Mouse (Mus musculus) monocyte, adult 2 months (primary cell): ENCODE measurements around the gene Shisal1.

Experiments used
- DNase-seq, 2 experiments: peaks; one replicate each; pipeline ENCODE4 v3.0.0; 2022; ENCODE audit warnings: low spot score in 2 of 2, low read depth in 1 of 2

Gene Shisal1

GRCm38 (mm10) chr15:84446997-84447396 is at the start of gene Shisal1:
Gene Shisal1, minus strand, starts transcription at chr15:84447097.
- DNase-seq: no peak

- DNase-seq: no peak
Observed at GRCm38 (mm10) chr15:84490486-84490885, 43.6 kb upstream of the Shisal1 start.

GRCm38 (mm10) chr15:84484255-84484654 is 37.4 kb upstream of the Shisal1 start:
- DNase-seq: no peak

DNA sequence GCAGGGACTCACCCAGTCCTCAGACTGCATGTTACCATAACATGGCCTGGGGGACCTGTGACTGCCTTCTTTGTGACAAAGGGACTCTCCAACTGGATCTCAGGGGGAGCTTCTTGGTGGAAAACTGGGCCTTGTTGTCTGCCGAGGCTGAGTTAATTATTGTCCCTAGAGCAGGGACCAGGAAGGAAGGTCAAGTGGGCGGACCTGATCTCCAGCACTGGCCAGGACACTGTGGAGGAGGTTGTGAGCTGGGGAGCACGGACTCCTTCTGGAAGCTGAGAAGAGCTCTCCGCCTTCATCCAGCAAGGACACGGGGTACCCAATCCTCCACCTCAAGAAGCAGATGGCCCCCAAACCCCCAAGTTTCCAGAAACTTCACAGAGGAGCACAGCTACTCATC is 36.7 kb upstream of the Shisal1 start:
- DNase-seq: no peak

DNA sequence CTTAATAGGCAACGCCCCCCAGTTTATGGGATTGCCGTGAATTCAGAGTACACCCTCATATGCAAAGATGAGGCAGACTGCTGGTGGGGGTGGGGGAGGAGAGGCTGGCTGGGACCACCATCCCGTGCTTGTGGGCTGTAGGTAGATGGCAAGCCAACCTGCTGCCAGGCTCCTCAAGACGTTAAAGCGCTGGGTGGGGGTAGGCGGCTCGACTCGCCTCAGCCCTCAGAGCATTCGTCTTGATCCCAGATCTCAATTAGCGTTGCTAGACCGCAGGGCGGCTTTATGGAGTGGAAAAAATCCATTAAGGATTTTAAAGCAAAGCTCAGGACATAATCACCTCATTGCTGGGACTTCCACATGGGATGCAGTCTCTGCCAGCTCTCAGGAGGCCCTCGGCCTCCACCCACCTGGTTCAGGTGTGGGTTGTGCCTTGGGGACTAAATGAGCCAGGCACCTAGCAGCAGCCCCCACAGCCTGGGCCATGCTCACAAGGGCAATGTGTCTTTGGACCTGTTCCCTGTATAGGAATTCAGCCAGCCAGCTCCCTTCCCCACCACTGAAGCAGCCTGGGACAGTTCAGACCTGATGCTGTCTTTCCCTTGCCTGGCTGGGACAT is 34.5 kb upstream of the Shisal1 start:
- DNase-seq: no peak

- DNase-seq: no peak
Observed at GRCm38 (mm10) chr15:84469391-84469790, 22.5 kb upstream of the Shisal1 start.

- DNase-seq: no peak
Observed at GRCm38 (mm10) chr15:84467761-84468160, 20.9 kb upstream of the Shisal1 start.

DNA sequence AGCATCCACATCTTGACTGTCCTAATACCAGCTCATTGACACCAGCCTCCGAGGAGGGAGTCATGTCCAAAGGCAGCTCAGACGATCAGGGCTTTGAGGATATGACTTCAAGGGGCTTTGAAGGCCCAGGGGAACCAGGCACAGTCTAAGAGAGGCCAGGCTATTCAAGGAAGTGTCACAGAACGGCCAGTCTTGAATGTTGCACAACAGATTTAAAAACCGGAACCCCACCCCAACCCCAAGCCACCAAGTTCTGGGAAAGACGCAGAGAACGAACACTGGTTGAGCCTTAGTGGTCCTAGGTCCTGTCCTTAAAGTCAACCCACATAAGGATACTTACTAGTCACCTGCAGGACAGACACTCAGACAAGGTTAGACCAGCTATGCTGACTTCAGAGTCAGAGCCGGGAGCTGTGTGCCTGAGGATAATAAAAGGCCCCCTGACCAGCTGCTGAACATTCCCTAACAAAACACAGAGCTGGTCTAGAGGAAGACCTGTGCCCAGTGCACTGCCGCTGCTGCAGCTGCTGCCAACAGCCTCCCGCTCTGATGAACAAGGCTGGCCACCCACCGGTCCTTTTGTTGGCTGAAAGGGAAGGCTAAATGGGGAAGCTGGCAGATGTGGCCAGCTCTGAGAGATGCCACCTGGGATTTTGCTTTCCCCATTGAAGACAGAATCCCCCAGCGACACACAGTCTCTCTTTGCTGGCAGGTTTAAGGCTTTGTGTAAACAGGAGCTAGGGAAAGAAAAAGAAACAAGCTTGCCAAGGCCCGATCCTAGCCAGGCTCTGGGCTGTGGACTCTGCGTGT is 19.8 kb upstream of the Shisal1 start:
- peak; percentile 24 to 38 for DNase-seq

DNA sequence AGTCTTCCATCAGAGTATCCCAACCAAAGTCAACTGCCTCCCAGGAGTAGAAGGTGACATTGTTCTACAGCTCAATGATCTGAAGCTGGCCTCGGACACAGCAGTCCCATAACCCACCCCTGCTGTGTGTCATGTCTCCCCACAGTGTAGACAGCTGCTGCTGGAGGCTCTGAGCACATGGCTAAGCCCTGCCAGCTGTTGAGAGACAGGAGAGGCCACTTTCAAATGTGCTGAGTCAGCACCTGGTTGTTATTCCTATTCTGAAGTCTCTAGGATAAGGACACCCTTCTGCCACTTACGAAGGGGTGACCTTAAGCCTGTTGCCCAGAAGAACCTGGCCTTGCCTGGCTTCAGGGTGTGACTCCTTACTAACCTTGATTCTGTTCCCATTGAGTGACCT is 14.5 kb upstream of the Shisal1 start:
- DNase-seq: no peak

DNA sequence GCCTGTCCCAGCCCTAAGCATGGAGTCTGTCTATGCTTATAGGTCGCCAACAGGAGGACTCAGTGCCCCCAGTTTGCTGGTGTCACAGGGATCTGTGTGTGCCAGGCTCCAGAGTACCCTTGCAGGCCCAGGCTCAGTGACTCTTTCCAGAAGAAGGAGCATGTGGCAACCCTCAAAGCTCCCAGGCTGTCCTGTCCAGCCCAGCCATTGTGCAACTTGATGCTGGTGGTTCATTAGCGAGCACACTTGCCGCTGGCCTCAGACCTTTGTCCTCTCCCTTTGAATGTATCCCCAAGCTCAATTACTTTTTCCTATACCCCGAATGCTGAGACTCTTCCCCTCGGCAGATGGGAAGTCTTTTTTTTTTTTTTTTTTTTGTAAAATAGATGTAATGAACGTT is 12.1 kb upstream of the Shisal1 start:
- DNase-seq: no peak

DNA sequence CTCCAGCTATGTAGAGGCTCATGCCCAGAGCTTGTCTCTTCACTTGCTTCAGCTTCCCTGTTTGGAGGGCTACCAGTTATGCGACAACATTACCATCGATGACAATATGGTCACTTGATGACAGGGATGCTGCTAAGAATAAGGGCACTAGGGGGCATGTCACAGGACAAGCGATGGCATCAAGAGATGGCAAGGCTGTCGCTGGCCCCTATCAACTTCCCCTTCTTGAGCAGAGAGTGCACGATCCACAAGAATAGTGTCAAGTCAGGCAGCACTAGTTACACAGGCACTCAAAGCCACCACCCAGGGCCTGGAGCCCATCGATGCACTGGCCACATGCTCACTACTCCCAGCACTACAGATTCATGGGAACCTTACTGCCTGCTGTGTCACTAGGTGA is 8.4 kb upstream of the Shisal1 start:
- DNase-seq: no peak

DNA sequence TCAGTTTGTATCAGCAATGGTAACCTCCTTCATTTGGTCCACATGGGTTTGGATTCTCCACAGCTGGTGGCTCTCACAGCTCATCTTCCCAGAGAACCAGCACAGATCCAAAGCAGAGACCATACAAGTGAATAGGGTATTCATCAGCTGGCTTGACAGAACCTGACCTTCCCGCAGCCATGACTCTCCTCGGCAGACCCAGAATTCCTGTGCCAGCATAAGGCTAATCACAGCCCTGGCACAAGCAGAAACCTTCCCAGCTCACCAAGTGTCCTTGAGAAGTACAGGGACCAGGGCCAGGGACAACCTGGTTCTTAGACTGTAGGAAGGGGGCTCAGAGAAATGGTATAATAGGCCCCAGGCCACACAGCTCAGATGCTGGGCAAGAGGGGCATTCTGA is 6.2 kb upstream of the Shisal1 start:
- no peak for DNase-seq

- peak in 1 of 2 experiments; percentile 30 for DNase-seq
Observed at GRCm38 (mm10) chr15:84450441-84451183, 3.7 kb upstream of the Shisal1 start.

- DNase-seq: no peak
Observed at GRCm38 (mm10) chr15:84445812-84446716, 833 bp downstream of the Shisal1 start.

- DNase-seq: no peak
Observed at GRCm38 (mm10) chr15:84444181-84444580, 2.7 kb downstream of the Shisal1 start.

DNA sequence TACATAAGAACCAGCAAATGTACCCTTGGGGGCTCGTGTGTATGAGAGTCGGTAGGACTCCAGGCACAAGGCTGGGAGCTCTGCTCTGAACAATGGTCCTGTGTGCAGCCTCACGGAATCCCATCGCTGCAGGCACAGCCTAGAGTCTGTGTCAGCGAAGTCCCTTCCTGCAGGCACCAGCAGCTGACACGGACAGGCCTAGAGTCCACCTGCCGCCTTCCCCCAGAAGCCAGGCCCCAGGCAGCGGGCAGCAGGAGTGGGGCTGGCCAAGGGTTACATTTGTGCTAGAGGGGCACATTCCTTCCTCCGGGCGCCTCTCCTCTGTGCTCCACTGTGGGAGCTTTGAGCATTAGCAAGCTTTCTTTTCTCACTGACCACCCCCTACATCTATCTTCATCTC is 3.3 kb downstream of the Shisal1 start:
- no peak for DNase-seq

GRCm38 (mm10) chr15:84441682-84442315 is 5.1 kb downstream of the Shisal1 start:
- DNase-seq: no peak

DNA sequence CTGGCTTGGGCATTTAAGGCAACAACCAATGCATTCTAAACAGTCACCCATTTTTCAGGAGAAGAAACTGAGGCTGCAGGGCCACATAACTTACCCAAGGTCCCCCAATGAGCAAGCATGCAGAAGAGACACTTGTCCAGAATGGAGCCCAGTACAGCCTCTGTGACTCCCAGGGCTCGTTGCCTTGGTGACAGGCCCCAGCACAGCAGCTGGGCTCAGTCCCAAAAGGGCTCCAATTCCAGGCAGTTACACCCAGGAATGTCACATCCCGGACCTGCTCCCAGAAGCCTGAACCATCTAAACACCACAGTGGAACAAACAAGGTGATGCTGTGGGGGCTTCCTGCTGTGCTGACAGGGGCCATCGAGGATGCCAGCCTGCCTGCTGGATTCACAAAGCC is 6.1 kb downstream of the Shisal1 start:
- DNase-seq: no peak

DNA sequence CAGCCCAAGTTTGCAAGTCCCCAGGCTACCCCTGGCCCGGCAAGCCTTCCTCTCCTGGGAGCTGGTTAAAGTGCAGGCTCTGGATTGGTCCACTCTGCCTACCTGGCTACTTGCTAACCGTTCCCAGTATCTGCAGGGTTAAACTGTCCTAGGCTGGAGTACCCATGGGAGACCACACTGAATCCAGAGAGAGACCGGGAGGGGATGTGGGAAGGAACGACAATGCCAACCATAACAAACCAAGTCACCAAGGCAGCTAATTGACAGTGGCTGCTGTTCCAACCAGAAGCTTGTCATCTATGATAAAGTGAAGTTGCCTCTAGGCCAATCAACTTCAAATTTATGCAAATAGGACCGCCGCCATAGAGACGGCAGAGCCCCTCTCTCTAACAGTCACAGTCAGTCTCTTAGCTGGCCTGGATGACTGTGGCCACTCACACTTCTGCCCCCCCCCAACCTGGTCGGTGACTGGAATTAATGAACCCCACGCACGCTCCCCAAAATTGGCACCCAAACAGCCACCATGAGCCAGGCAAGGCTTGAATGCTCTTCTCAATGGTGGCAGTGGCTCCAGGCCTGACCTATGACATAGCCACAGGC is 13.2 kb downstream of the Shisal1 start:
- DNase-seq: no peak

DNA sequence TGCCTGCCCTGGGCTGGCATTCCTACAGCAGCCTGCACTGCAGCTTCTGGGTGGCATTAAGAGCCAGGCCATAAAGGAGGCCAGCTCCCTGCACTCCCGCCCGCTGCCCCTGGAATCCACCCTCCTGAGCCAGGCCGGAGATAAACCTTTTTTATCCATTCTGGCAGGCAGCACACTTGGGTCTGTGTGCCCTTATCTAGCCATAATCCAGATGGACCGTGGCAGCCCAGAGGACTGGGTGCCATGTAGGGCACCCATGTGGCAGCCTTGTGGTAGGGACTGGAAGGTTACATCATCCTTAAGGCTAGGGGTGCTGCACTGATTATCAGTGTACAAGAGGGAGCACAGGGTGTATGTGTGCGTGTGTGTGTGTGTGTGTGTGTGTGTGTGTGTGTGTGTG is 16.4 kb downstream of the Shisal1 start:
- no peak for DNase-seq
